Mouse (Mus musculus) naive thymus-derived CD4-positive, alpha-beta T cell, adult 2 months (primary cell): ENCODE measurements around the gene Mipol1.
A peak's percentile ranks its signal among the peaks of the same experiment; 100 is the strongest.

Experiments used
- DNase-seq: peaks from one replicate; pipeline ENCODE4 v3.0.0-alpha.2; 2011; ENCODE audit warnings: low read depth

Mipol1 gene

DNA sequence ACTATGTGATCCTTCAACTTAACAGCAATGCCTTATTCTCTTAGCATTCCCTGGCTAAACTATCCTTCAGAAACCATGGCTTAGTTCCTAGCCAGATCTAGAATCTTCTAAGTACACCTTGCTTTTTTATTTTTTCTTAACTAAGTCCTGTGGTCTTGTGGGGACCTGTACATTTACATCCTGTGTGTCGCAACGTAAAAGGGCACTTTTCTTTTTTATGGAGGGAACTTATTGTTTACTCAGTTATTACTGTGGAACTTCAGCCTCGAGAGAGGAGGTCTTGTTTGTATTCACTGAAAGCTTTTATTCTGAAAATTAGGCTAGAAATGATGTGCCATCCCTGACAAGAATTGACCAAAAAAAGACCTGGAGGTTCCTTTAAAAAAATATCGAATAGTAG lies 298.1 kb downstream of the Mipol1 start:
- no peak for DNase-seq

DNA sequence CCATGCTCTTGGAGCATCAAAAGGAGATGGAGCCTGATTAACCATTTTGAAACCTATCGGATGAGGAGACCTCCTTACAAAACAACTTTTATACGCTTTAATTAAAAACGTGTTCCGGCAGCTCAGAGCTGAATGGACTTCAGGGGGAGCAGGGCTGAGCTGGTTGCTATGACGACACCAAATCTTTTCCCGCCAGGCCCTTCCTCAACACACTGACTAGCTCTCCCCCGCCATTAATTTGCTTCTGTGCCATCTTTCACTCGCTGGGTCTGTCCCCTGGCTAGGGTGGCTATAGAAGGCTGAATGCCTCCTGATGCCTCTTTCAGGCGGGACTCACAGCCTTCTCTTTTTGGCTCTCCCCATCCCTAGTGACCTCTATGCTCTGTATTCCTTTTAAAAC lies 300.2 kb downstream of the Mipol1 start:
- DNase-seq = no peak

DNA sequence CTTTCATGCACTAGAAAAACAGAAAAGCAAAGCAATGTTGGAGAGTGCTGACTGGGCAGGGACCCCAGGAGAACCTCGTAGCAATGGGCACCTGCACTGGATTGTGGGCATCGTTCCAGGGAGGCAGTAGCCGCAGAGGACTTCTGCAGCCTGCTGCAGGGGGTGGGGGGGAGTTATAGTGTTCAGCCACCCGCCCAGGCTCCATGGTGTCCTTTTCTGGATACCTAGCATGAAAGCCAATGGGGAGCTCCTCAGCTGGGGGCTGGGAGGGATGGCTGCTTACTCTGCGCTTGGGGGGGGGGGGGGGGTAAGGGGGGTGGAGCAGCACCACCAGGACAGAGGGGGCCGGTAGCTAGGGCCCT lies 304.3 kb downstream of the Mipol1 start:
- no peak for DNase-seq

DNA sequence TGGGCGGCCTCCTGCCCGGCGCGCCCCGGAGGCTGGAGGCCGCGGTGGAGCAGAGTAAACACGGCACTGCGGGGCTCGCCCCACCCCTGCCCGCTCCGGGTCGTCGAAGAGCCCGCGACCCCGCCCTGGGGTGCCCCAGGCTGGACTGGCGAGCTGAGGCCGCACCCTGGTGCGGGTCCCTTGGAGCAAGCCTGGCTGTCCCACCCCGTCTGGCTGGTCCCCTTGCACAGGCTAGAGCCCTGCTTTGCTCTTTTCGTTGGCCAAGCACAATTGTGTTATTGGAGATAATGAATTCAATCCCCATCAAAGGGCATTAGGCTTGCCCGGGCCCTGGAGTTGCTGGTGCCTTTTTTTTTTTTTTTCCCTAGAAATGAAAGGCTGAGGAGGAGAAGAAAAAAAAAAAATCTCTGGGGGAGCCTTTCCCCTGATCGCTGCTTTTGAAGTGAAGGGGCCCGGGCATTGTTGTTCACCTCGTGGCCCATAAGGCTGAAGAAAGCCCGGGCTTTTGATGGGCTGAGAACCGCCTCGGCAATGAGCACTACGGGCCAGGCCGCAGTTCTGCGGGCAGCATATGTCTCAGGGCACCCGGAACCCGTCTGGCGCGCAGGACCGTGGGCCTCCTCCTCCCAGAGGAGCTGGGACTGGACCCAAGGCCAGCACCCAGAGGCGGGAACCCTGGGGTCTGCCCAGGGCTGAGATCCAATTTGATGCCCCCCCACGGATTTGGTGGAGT lies 304.8 kb downstream of the Mipol1 start:
- no peak for DNase-seq

DNA sequence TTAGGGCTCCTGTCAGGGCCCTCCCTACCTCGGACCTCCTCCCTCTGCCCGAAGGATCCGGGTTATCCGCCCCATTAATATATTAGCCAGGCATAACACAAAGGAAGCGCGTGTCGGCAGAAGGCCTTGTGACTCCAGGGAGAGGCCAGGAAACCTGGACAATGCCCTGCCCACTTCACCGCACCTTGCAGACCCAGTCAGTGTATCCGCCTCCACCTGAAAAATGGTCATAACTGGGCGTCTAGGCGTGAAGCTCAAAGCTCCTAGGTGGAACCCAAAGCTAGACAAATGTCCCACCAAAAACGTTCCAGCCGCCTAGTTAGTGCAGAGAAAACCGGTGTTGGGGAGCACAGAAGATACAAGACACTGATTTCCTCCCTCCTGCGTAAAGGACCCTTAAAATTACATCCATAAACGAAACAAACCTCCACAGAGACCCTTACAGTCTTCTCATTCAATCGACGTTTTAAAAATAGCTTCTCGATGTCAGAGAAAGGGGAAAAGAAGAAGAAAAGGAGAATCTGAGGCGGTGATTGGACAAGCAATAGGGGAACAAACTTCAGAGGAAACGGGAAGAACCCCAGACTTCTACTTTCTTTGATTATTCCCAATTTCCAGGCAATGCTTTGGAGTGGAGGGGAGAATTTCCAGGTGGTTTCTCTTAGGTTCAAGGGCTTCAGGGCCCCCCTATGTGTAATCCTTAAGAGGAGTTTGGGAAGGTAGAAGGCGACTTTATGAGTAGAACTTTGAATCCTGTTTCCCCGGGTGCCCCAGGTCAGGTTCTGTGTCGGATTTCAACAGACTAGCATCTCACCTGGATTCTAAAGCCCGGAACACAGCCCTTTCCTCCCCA lies 306.1 kb downstream of the Mipol1 start:
- DNase-seq = no peak

DNA sequence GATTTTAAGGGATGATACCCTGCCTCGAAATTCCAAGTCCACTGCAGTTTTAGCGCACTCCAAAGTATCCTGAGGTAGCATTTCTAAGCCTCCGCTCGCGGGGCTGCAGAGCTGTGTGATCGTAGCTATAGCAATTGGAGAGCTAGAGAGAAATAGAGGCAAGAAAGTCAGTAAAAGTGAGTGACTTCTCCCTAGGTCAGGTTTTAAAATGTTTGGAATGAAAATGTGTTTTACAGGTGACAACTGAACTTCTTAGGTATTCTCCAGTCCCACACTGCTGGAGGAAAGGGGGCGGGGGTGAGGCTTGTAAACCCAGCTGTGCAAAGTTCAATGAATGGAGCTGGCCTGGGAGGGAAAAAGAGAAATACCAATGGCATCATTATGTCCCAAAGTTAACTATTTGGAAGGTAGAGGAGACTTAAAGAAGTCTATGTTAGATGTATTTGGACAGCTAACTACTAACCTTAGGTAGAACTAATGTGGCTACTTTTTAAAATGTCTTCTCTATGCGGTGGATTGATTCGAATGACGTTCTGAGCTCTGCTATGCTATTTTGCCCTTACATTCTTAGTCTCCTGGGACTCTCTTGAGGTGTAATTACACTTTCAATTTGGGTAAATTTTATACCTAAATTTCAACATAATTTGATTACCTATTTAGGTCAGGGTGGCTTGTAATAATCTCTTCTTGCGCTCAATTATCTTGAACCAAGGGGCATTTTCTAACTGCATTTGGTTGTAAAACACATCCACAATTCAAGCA lies 306.9 kb downstream of the Mipol1 start:
- no peak for DNase-seq

DNA sequence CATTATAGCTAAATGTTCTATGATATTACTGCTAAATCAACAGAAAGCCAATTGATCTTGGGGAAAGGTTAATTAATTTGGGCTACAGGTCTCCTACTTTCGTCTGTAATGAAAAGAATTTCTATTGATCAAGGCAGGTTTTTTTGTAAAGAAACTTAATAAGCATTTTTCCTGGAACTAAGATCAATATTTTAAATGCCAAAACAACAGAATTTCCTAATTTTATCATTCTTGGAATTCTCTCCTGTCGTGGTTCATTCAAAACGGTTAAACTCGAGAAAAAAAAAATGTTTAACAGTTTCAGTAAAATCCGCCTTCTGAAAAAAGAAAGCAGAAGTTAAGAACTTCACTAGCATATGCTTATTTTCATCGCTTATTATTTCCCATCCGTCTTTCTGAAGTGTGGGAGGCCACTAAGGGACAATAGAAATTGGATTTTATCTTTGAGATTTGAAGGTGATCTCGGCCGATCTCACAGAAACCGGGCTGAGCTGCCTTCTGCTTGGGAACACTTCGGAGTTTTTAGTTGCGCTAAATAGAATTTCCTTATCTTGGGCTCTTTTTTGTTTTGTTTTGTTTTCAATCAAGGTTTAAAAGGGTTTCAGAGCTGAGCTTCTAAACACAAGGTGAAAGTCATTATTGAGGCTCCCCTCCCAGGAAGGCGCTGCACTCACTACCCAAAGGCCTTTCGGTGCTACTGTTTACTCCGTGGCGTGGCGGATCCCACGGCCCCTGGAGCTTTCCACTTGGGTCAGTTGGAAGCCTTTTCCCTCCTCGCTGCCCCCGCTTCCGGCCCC lies 307.8 kb downstream of the Mipol1 start:
- no peak for DNase-seq

DNA sequence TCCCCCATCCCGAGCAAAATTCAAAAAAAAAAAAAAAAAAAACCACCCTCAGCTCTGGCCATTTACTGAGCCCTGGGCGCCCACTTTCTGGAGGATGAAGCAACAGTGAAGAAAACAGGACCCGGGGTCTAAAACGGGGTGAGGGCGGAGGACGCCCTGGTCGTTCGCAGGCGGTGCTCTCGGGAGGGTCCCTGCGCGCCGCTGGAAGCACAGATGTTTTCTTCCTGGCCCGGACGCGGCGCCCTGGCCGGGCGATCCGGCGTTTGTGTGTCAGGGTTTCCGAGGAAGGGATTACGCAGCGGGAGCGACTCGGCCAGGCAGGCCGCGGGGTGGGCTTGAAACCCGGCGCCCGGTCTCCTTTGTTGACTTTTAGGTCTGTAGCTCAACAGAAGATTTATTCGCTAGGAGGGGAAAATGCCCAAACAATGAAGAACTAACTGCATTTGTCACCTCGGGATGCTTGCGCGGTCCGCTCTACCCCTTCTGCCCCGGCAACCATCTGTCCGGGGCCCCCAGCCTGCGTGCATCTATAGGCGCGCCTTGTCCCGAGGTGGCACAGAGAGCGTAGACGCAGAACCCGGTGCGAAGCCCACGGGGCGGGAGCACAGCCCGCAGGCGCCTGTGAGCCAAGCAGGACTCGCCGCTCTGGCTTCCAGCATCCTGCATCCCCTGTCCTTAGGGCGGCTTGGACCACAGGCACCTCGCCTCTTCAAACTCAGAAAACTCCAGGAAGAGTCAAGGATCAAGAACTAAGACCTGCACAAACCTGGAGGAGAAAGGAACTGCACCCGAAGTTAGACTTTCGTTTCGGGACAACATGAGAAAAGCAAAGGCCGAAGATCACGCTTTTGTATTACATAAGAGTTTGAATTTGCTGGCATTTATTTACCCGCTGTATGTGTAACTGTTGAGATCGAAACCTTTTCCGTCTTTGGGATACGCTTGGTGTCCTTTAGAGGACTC lies 308.6 kb downstream of the Mipol1 start:
- no peak for DNase-seq

DNA sequence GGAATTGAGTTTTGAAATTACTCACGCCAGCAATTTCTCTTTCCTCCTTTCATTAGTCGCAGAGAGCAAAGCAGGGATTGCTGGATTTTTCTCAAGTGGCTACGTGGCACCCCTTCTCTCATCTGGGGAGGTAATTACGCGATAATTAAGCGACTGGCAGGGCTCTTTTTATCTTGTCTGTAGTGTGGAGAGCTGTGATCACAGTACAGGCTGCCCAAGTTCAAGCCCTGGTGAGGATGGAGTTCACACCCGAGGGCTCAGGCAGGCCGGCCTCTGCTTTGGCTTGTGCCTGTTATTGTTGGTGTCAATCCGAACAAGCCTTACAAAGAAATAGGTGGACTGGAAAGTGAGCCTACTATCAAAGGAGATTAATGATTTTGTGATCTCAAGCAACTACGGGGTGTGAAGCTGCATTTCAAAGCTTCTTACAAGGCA lies 309.3 kb downstream of the Mipol1 start:
- no peak for DNase-seq

DNA sequence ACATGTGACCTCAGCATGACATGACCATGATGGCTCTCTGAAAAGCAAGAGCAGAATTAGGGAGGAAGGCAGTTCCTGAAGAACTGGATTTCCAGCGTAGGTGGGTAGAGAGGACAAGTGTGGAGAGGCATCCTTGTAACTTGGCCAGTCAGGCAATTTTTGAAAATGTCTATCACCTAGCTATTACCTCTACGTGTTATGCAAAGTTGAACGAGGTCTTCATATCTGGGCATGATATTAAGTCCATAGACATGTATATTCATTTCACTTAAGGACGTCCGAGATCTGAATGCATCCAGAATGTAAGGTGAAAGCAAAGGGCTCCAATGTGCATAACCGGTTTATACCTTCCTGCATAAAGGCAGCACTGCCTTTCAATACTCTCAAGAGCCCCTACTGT lies 310.9 kb downstream of the Mipol1 start:
- DNase-seq = no peak

DNA sequence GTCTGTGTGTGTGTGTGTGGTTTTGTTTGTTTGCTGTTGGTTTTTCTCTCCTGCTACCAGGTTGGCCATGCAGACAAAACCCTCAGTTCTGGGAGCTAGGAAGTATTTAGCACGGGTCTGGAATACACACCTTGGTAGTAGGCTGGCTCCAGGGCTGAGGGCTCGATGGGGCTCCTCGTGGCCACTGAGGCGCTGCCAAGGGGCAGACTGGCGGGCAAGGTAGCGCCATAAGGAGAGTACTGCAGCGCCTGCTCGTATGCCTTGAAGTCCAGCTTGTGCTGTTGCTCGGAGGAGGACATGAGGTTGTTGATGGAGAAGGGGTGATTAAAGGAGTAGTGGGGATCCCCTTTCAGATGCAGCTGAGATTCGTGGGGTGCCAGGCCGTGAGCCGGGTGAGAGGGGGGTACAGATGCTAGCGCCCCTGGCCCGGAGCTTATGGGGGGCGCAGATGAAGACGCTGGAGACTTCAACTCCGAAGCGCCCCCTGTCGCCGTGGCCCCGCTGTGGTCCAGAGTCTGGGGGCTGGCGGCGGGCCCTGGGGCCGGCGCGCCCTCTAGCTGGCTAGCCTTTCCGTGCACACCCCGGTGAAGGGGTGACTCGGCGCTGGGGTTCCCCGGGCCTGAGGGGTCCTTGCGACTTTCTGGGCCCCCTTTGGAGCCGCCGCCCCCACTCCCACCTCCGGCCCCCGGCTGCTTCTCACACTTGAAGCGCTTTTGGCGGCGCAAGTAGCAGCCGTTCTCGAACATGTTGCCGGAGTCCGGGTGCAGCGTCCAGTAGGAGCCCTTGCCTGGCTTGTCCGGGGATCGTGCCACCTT lies 311.9 kb downstream of the Mipol1 start:
- DNase-seq = no peak

DNA sequence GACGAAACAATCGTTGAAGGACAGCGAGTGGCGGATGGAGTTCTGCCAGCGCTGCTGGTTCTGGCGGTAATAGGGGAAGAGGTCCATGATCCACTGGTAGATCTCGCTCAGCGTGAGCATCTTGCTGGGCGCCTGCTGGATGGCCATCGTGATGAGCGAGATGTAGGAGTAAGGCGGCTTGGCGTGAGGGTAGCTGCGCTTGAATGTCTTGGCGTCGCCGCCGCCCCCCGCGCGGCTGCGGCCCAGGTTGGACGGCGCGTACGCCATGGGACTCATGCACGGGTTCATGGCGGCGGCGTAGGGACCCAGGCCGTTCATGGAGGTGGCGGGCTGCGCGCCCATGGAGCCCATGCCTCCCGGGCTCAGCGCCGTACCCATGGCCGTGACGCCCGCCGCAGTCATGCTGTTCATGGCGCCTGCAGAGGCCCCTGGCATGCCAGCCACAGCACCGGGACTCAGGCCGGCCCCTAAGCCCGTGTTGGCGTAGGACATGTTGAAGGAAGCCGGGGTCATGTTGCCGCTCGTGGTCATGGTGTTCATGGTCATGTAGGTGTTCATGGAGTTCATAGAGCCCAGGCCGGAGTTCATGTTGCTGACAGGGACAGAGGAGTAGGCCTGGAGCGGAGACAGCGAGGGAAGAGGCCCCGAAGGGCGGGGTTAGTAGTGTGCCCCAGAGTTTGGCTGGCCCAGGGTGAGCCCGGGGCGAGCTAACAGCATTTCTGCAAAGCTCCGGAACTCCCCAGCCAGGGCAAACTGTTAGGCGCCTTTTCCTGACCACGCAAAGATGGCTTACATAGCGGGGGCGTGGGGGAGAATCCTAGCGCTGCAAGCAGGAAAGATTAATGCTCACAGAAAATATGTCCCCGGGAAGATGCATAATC lies 312.8 kb downstream of the Mipol1 start:
- no peak for DNase-seq

DNA sequence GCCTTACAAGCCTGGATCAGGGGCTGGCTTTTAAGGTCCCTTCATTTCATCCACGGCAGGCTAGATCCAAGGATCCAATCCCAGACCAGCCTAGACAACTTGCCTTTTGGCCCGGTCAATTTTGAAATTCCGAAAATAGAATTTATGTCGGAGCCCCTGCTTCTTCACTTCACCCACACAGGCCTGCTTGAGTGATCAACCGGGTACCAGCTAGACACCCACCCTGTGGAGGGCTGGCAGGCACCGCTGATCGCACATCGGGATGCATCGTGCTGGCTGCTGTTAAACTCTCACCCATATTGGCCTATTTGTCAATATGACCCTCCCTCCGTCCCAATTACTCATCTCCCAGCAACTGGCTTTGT lies 313.4 kb downstream of the Mipol1 start:
- DNase-seq = no peak

DNA sequence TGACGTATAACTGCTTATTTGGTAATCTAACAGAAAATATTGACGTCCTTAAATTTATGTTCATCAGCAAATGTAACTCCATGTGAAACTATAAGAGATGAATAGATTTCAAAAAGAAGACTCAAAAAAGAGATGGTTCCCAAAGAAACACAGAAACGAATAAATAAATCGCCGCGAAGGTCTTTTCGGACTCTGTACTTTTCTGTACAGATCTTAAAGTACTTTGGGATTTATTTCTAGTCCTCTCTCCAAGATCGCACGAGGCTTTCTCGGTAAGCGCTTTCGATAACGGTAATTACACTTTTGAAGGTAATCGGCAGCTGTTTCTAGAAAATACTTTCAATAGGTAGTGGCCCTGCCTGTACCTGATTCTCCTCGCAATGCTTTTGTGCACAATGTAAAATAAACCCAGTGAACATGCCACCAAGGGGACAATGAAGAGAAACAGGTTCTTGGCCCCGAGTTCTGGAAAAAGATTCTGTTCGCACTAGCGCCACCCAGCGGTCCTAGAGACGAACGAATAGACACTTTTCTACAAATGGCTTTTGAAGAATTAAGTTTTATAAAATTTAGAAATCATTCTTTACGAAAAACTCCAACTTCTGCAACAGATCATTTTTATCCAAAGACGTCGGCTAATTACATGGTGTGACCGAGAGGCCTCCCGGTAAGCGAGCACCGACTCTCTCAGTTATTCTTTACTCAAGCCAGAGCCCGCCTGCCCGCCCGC lies 314.6 kb downstream of the Mipol1 start:
- peak; percentile 16 for DNase-seq

DNA sequence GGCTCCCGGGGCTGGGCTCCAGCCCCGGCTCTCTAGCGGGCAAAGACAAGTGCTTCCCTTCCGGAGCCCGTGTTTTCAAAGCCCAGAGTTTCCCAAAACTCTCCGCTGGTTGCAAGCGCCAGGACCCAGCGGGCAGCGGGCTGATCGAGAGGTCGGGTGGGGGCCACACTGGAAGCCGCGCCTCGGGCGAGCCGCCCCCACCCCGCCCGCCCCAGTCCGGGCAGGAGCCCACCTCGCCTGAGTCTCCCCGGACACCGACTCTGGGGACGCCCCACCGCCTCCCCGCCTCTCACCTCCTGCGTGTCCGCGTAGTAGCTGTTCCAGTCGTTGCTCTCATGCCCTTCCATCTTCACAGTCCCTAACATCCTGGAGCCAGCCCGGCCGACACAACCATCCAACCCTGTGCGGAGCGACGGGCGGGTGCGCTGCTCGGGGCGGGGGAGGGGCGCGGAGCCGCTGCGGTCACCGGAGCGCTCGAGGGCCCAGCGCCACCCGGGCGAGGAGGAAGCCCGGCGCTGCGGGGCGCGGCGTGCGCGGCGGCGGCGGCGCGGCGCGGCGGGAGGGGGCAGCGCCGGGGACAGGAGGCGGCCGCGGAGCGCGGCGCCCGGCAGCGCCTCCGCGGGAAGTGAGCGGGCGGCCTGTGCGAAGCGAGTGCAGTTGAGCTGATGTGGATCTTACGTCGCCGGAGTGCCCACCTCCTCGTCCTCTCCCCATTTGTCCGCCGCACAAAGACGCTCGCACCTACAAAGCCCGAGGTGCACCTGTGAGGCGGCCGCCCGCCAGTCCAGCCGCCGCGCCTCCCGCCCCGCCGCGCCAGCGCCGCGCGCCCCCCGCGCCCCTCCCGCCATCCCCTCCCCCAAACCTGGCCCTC lies 315.4 kb downstream of the Mipol1 start:
- no peak for DNase-seq
